Mouse (Mus musculus) spleen, postnatal 14 days (tissue): ENCODE measurements around the gene Camsap1.

ENCODE experiments used
- DNase-seq, 2 experiments: peaks; one replicate each; pipeline ENCODE4 v3.0.0; 2021 to 2022; ENCODE audit warnings: low spot score in 2 of 2

The Camsap1 gene

DNA sequence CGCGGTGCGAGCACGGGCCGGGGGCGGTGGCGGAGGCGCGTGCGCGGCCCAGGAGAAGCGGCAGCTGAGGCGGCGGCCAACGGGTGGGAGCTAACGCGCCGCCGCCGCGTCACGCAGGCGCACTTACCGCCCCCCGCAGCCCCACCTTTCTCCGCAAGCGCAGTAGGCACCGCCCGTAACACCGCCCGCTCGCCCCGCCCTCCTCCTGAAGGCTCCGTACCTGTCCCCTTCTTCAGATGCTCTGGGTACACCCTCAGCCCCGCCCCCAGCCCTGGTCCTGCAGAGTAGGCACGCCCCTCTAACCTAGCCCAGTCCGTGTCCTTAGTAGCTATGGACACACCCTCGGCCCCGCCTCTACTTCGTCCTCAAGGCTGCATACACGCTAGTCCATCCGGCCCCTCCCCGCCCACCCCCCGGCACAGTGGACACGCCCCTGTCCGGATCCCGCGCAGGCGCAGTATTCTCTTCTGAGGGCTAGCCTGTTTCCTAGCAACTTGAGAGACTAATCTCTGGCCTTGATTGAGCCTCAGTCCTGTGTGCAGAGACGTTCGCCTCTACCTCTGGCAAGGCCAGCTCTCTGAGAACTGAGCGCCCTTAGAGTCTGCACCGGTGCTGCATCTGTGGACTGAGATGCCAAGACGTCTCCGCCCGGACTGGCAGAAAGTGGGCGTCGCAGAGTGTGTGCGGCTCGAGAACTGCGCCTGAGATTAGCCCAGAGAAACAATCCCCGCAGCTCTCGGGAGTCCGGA lies at the start of gene Camsap1:
Gene Camsap1, minus strand, starts transcription at position 124 of the 749 bp plus-strand sequence.
- DNase-seq, result peak; percentile 99 to 100

- no peak for DNase-seq
Measured at GRCm38 (mm10) chr2:26030288-26030687, 47.2 kb upstream of the Camsap1 start.

DNA sequence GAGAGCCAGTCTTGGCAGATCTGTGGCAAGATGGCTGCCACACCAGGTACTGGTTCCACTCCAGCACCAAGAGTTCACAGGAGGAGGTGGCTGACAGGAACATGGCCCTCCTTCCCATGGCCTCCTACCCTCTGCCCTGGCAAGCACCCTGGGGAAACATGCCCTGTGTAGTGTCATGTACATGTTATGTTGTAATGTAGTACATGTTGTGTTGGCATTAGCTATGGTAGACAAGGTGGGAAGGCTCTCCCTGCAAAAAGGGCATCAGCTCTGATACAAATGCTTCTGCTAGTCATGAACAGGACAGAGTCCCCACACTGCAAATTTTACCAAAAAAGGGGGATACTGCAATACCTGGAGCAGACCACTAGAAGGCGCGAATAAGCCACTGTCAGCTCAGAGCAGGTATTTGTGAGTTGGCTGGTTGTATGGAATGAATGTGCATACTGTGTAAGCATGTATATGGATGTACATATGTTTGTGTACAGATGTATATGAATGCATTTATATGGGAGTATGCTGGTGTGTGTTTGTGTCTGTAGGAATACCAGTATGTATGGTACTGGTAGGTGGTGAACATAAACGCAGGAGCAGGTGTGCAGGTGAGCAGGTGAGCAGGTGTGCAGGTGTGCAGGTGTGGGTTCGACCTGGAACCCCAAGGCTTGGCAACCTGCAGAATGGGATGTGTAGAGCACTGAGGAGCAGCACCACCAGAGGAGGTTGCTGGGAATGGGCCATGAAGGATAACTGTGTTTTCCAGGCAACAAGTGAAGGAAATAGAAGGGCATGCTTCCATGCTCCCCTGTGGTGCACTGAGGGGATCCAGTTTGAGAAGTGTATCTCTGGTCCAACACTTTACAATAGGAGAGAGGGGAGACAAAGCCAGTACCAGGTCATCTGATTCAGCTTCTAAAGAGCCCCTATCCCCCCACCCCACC lies 41.3 kb upstream of the Camsap1 start:
- DNase-seq, result peak in 1 of 2 experiments; percentile 51

GRCm38 (mm10) chr2:26022626-26023025 lies 39.5 kb upstream of the Camsap1 start:
- no peak for DNase-seq

- DNase-seq, result no peak
Measured at GRCm38 (mm10) chr2:26022258-26022565, 39.1 kb upstream of the Camsap1 start.

DNA sequence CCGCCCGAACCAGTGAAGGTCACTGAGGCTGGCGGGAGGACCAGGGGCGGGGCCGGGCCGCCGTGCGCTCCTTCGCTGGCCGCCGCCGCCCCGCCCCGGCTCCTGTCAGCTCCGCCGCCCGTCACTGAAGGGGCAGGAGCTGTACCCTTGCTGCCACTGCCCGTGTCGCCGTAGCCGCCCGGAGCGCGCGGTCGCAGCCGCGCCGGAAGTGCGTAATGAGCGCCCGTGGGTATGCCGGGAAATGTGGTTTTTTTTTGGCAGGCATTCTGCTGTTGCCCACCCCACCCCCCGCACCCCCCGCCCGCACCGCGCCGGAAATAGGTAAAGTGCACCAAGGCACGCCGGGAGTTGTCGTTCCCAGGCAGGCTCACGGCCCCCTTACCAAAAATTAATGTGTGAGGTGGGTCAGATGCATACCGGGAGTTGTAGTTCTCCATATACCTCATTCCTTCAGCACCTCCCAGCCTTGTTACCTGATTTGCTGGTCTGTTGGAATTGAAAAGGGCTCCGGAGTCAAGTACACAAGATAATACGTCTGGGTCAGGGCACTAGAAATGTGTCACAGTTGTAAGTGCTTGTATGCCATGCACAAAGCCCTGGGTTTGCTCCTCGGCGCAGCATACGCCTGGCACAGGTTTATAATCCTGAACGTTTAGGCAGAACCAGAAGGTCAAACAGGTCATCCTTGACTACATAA lies 38.6 kb upstream of the Camsap1 start, which contains the start of gene Ubac1:
Gene Ubac1, minus strand, starts transcription at position 187 of the 697 bp plus-strand sequence.
- peak; percentile 81 to 86 for DNase-seq

- DNase-seq, result peak; percentile 31 to 51
Measured at GRCm38 (mm10) chr2:26020714-26021560, 37.9 kb upstream of the Camsap1 start.

GRCm38 (mm10) chr2:26019923-26020322 lies 36.8 kb upstream of the Camsap1 start:
- DNase-seq, result no peak

GRCm38 (mm10) chr2:26017326-26017725 lies 34.2 kb upstream of the Camsap1 start:
- DNase-seq, result no peak

DNA sequence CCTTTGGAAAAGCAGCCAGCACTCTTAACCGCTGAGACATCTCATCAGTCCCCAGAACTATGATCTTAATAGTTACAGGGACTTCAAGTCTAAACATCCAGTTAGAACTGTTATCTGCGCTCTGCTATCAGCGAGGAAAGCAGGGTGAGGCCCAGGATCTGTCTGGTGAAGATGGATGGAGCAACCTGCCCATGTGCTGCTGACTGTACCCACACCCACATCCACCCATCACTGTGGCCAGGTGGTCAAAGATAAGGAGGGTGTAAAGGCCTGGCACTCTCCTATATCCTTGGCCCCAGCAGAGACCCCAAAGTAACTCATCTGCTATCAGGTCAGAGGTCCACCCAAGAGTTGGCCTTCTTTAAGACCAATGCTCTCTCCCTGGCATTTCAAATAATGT lies 30.6 kb upstream of the Camsap1 start:
- DNase-seq, result peak; percentile 45 to 63

DNA sequence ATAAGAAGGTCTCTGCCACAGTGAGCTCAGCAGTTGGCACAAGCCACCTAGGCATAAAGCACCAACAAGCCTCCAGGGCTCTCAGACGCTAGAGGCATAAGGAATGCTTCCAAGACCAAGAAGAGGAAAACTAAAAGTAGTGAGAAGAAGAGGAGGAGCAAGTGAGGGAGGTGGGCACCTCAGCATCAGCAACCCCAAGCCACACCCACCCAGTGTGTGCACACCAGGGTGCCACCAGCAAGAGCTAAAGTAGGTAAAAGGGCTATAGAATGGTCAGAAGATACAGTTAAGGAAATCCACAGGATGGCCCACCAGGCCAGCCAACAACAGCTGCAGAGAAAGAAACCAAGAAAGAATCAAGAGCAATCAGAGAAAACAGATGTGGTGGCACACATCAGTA lies 28.3 kb upstream of the Camsap1 start:
- no peak for DNase-seq

GRCm38 (mm10) chr2:26002001-26002400 lies 18.9 kb upstream of the Camsap1 start:
- no peak for DNase-seq

DNA sequence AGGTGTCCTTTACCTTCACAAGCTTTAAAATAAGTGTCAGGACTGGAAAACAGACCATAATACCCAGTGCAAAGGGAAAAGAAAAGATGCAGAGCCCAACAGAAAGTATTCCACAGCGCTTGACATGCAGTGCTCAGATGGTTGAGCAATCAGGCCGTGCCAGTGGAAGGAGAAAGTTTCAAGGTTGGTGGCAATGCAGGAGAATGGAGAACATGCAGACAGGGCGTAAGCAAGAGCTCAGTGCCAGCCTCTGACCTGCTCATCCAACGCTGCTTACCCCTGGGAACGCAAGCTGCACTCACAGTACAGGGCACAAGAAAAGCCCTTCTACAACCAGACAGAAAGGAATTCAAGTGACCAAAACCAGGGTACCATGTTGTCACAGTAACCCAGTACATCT lies 18.1 kb upstream of the Camsap1 start:
- DNase-seq, result no peak

DNA sequence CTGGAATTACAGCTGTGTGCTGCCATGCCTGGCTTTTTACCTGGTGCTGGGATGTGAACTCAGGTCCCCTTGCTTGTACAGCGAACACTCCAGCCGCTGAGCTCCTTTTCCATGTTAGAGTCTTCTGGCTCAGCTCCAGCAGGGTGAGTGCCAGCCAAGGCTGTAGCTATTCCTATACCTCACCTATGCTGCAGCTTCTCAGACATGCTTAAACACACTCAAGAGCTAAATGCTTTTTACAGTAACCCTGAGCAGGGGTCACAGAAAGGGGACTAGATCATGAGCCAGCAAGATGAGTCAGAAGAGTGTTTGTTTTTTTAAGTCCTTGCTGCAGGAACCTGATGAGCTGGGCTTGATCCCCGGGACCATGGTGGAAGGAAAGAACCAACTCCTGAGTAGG lies 14.6 kb upstream of the Camsap1 start:
- DNase-seq, result no peak

GRCm38 (mm10) chr2:25994791-25995190 lies 11.7 kb upstream of the Camsap1 start:
- DNase-seq, result no peak

DNA sequence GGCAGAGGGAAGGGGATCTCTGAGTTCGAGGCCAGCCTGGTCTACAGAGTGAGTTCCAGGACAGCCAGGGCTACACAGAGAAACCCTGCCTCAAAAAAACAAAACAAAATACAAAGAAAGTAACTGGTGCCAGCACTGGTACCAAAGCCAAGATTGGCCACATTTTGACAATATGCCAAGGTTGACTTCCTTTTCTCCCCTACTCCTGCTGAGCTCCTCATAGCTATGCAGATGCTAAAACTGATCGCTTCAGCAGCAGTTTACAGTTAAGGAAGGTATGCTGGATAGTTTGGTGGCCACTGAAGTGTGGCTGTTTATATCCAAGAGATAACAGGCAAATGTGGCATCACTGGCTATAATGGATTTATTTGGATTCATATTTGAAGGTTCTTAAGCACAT lies 9.2 kb upstream of the Camsap1 start:
- no peak for DNase-seq

- DNase-seq, result no peak
Measured at GRCm38 (mm10) chr2:25989651-25990050, 6.6 kb upstream of the Camsap1 start.

DNA sequence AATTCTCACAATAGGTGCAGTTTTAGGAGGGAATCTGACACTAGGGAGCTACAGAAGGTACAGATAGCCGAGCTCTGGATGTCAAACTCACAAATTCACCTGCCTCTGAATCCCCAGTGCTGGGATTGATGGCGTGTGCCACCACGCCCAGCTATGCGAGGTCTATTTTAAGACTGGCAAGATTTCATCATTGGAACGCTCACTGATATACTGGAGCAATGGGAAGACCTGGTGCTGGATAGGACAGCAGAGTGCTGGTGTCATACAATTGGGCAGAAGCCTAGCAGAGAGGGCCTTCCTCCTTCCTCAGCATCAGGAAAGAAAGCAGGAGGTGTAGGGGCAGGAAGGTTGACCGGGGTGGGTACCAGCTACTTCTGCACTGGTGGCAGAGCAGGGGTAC lies 4.7 kb upstream of the Camsap1 start:
- DNase-seq, result no peak

DNA sequence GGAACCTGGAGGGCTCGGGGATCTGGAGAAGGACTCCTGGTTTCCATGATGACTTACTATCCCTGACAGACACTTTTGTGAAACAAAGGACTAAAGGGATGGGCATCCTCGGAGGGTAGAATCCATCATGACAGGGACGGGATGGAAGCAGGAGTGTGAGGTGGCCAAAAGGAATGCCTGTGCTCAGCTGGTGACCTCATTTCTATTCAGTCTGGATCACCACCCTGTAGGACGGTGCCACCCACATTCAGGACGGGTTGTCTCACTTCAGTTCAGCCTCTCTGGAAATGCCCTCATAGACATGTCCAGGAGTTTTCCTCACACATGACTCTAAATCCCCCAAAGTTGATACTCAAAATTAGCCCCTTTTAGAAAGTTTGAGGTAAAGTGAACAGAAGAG lies 3.5 kb upstream of the Camsap1 start:
- DNase-seq, result no peak

DNA sequence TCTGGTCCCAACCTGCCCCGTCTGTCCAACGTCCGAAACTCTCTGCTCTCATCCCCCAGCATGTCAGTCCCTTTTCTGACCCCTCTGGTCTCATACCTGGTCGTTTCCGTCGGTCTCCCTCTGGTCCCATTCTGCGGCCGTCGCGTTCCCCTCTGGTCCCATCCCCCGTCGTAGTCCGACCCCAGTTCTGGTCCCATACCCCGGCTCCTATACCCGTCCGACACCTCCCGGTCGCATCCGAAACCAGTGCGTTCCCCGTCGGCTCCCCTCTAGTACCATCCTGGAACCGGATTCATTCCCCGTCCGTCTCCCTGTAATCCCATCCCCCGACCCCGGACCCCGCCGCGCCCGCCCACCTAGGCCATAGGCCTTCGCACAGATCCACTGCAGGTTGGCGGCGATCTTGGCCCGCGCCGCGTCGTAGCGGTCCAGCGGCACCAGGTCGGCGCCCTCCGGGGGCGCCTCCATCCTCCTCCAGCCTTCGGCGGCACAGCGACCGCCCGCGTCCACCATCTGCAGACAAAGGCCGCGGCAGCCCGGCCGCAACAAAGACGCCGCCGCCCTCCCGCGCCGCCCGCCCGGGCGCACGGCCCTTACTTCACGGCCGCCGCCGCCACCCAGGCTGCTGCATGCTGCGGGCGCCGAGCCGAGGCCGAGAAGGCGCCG lies 523 bp downstream of the Camsap1 start:
- DNase-seq, result peak; percentile 10 to 34

- peak; percentile 27 to 31 for DNase-seq
Measured at GRCm38 (mm10) chr2:25982052-25982425, 1.0 kb downstream of the Camsap1 start.
